Mouse (Mus musculus): ENCODE measurements around the gene Gm20388.

GRCm38 (mm10) chr8:120294982-120295870 lies 384.6 kb downstream of the Gm20388 start:
- TF ChIP-seq CTCF (conservative IDR thresholded peaks at IDR 0.05; ENCODE audit: insufficient read depth, insufficient read length, low read depth, low read length): no peak
- no peak for TF ChIP-seq POLR2A (IDR thresholded peaks at IDR 0.05; ENCODE audit: low read depth, low read length)

All from kidney, adult 2 months (tissue).